Mouse (Mus musculus) testis, adult 2 months (tissue): ENCODE data around the gene Klk14. TPM values are rescaled to one million over a fixed set of nuclear protein-coding genes. Genes with fewer than 3 reads are reported as not detected.

Experiments used
- H3K27ac ChIP-seq: fragments of 200-500 bp; 2 replicates; pipeline ENCODE4 v1.5.1; 2012; ENCODE audit warnings: low read depth, low read length; ENCODE audit not compliant: control insufficient read depth, insufficient read depth
- H3K27me3 ChIP-seq: fragments of 200-500 bp; 2 replicates; pipeline ENCODE4 v1.6.1; 2012; ENCODE audit warnings: mild to moderate bottlenecking, low read length, moderate library complexity; ENCODE audit not compliant: control insufficient read depth, insufficient read depth
- H3K36me3 ChIP-seq: fragments of 200-500 bp; 2 replicates; pipeline ENCODE4 v1.6.1; 2012; ENCODE audit warnings: mild to moderate bottlenecking, low read length; ENCODE audit not compliant: control insufficient read depth, insufficient read depth
- H3K4me1 ChIP-seq: fragments of 200-500 bp; 2 replicates; pipeline ENCODE4 v1.6.1; 2012; ENCODE audit warnings: low read length; ENCODE audit not compliant: control insufficient read depth, insufficient read depth
- H3K4me3 ChIP-seq: fragments of 200-500 bp; 2 replicates; pipeline ENCODE4 v1.5.1; 2012; ENCODE audit warnings: low read depth, mild to moderate bottlenecking, low read length, moderate library complexity, mixed read lengths; ENCODE audit not compliant: control insufficient read depth
- CTCF ChIP-seq: fragments of 200-500 bp; IDR thresholded peaks from 2 replicates; pipeline ENCODE4 v1.5.1; 2012; ENCODE audit warnings: low read depth, mild to moderate bottlenecking, inconsistent platforms, low read length, moderate library complexity; ENCODE audit not compliant: control insufficient read depth, insufficient read depth, insufficient replicate concordance
- POLR2A ChIP-seq: fragments of 200-500 bp; IDR thresholded peaks from 2 replicates; pipeline ENCODE4 v1.6.1; 2012; ENCODE audit warnings: low read depth, mild to moderate bottlenecking, inconsistent platforms, low read length, moderate library complexity; ENCODE audit not compliant: control insufficient read depth
- polyA plus RNA-seq: library from polyadenylated mRNA; depleted of rRNA; stranded (reverse); fragments of >200 nt; gene quantifications from 2 replicates; pipeline ENCODE4 v1.2.3, GENCODE M21; 2012; rRNA removed

The Klk14 gene
- 0.23 and 0.40 TPM in 2 replicates for polyA plus RNA-seq

- Histone ChIP-seq H3K36me3 (no peaks in the 10 kb centered on the region), H3K4me1 (no peaks in the 10 kb centered on the region), H3K4me3 (no peak within 1 kb of the TSS), H3K27me3 (no peaks in the 10 kb centered on the region), H3K27ac (no peak within 1 kb of the TSS)
- TF ChIP-seq POLR2A = no peak
- no peak for TF ChIP-seq CTCF
Measured at GRCm38 (mm10) chr7:43690118-43690517, at the start of gene Klk14. Gene Klk14, plus strand, starts transcription at chr7:43690418.

GRCm38 (mm10) chr7:43642587-43642986 is 47.6 kb upstream of the Klk14 start:
- H3K27ac ChIP-seq = no peak overlapping the region
- TF ChIP-seq POLR2A (no peak), CTCF (no peak)
- no peaks in the 10 kb centered on the region for H3K36me3 ChIP-seq
- H3K4me1 ChIP-seq = peaks cover 3% of the 10 kb centered on the region; the same call in 1 of the 2 replicates
- no peaks in the 10 kb centered on the region for H3K27me3 ChIP-seq
- no peak overlapping the region for H3K4me3 ChIP-seq

- H3K36me3 ChIP-seq = no peaks in the 10 kb centered on the region
- H3K4me1 ChIP-seq = peaks cover 3% of the 10 kb centered on the region; the same call in 1 of the 2 replicates
- no peak overlapping the region for H3K27ac ChIP-seq
- H3K27me3 ChIP-seq = no peaks in the 10 kb centered on the region
- TF ChIP-seq POLR2A = no peak
- no peak for TF ChIP-seq CTCF
- H3K4me3 ChIP-seq = no peak overlapping the region
Measured at GRCm38 (mm10) chr7:43643046-43643652, 47.1 kb upstream of the Klk14 start.

GRCm38 (mm10) chr7:43652683-43653082 is 37.5 kb upstream of the Klk14 start:
- no peak overlapping the region for H3K4me3 ChIP-seq
- H3K36me3 ChIP-seq = no peaks in the 10 kb centered on the region
- no peaks in the 10 kb centered on the region for H3K4me1 ChIP-seq
- TF ChIP-seq CTCF (no peak), POLR2A (no peak)
- H3K27me3 ChIP-seq = no peaks in the 10 kb centered on the region
- no peak overlapping the region for H3K27ac ChIP-seq

GRCm38 (mm10) chr7:43654519-43654918 is 35.7 kb upstream of the Klk14 start:
- TF ChIP-seq POLR2A (no peak), CTCF (no peak)
- Histone ChIP-seq H3K27me3 (no peaks in the 10 kb centered on the region), H3K4me3 (no peak overlapping the region), H3K4me1 (no peaks in the 10 kb centered on the region), H3K27ac (no peak overlapping the region), H3K36me3 (no peaks in the 10 kb centered on the region)

- no peaks in the 10 kb centered on the region for H3K36me3 ChIP-seq
- no peak overlapping the region for H3K4me3 ChIP-seq
- H3K4me1 ChIP-seq = no peaks in the 10 kb centered on the region
- no peaks in the 10 kb centered on the region for H3K27me3 ChIP-seq
- TF ChIP-seq CTCF (no peak), POLR2A (no peak)
- H3K27ac ChIP-seq = no peak overlapping the region
Measured at GRCm38 (mm10) chr7:43656232-43656631, 34.0 kb upstream of the Klk14 start.

- H3K36me3 ChIP-seq = no peaks in the 10 kb centered on the region
- H3K4me3 ChIP-seq = no peak within 1 kb of the TSS
Measured at GRCm38 (mm10) chr7:43660002-43660401, 30.2 kb upstream of the Klk14 start, which contains the start of gene Siglece. Gene Siglece, minus strand, starts transcription at chr7:43660161.

More at GRCm38 (mm10) chr7:43660002-43660401, 30.2 kb upstream of the Klk14 start, which contains the start of gene Siglece:
- TF ChIP-seq CTCF = no peak
- TF ChIP-seq POLR2A = no peak
- H3K4me1 ChIP-seq = no peaks in the 10 kb centered on the region
- no peaks in the 10 kb centered on the region for H3K27me3 ChIP-seq
- H3K27ac ChIP-seq = no peak within 1 kb of the TSS
